Mouse (Mus musculus) T-helper 17 cell (primary cell): ENCODE measurements around the gene Rccd1.

ENCODE experiments used
- in situ Hi-C, 2 experiments: fragments of 300-600 bp; cut with MboI, MseI; formaldehyde crosslinking; loops; 1 replicate in 1 of 2; 2 replicates in 1 of 2; pipeline ENCODE4 v1.15.1; 2025; ENCODE audit warnings: high pct_unique_total_duplicates in 2 of 2

Gene Rccd1

GRCm38 (mm10) chr7:80324043-80324815, at the start of gene Rccd1:
Gene Rccd1 (minus strand): TSS chr7:80324454.
- in situ Hi-C loops: no loop called here

- in situ Hi-C loops: no loop called here
These were observed 49.6 kb upstream of the Rccd1 start for GRCm38 (mm10) chr7:80373850-80374249.

- in situ Hi-C loops: no loop called here
These were observed 49.1 kb upstream of the Rccd1 start for GRCm38 (mm10) chr7:80373352-80373751.

- in situ Hi-C loops: no loop called here
These were observed 48.4 kb upstream of the Rccd1 start for GRCm38 (mm10) chr7:80372667-80373066.

GRCm38 (mm10) chr7:80372166-80372565, 47.9 kb upstream of the Rccd1 start:
- in situ Hi-C loops: no loop called here

GRCm38 (mm10) chr7:80371041-80371751, 46.9 kb upstream of the Rccd1 start, which contains the start of gene Man2a2:
Gene Man2a2 (minus strand): TSS chr7:80371375.
- in situ Hi-C loops: no loop called here

- in situ Hi-C loops: no loop called here
These were observed 46.4 kb upstream of the Rccd1 start for GRCm38 (mm10) chr7:80370649-80371040.

GRCm38 (mm10) chr7:80369967-80370431, 45.7 kb upstream of the Rccd1 start:
- in situ Hi-C loops: no loop called here

GRCm38 (mm10) chr7:80369461-80369860, 45.2 kb upstream of the Rccd1 start:
- in situ Hi-C loops: no loop called here

- in situ Hi-C loops: no loop called here
These were observed 44.6 kb upstream of the Rccd1 start for GRCm38 (mm10) chr7:80368635-80369421.

- in situ Hi-C loops: no loop called here
These were observed 43.8 kb upstream of the Rccd1 start for GRCm38 (mm10) chr7:80368009-80368408.

- in situ Hi-C loops: no loop called here
These were observed 43.0 kb upstream of the Rccd1 start for GRCm38 (mm10) chr7:80367232-80367631.

- in situ Hi-C loops: no loop called here
These were observed 41.5 kb upstream of the Rccd1 start for GRCm38 (mm10) chr7:80365759-80366158.

- in situ Hi-C loops: loop anchor here in 1 of 2 experiments (5.0 kb wide), 1 partner anchor 952 kb away; no protein-coding TSS in a partner anchor
These were observed 36.2 kb upstream of the Rccd1 start for GRCm38 (mm10) chr7:80360435-80360834.

- in situ Hi-C loops: no loop called here
These were observed 33.8 kb upstream of the Rccd1 start for GRCm38 (mm10) chr7:80358039-80358438.

- in situ Hi-C loops: no loop called here
These were observed 32.9 kb upstream of the Rccd1 start for GRCm38 (mm10) chr7:80357156-80357555.

GRCm38 (mm10) chr7:80356351-80356750, 32.1 kb upstream of the Rccd1 start:
- in situ Hi-C loops: no loop called here

GRCm38 (mm10) chr7:80352920-80353319, 28.7 kb upstream of the Rccd1 start:
- in situ Hi-C loops: no loop called here

- in situ Hi-C loops: no loop called here
These were observed 26.6 kb upstream of the Rccd1 start for GRCm38 (mm10) chr7:80350808-80351207.

GRCm38 (mm10) chr7:80347670-80348586, 23.7 kb upstream of the Rccd1 start:
- in situ Hi-C loops: no loop called here

GRCm38 (mm10) chr7:80346830-80347229, 22.6 kb upstream of the Rccd1 start:
- in situ Hi-C loops: no loop called here
